ENCODE assay signal across 8 mouse cellular contexts in the genomic region with DNA sequence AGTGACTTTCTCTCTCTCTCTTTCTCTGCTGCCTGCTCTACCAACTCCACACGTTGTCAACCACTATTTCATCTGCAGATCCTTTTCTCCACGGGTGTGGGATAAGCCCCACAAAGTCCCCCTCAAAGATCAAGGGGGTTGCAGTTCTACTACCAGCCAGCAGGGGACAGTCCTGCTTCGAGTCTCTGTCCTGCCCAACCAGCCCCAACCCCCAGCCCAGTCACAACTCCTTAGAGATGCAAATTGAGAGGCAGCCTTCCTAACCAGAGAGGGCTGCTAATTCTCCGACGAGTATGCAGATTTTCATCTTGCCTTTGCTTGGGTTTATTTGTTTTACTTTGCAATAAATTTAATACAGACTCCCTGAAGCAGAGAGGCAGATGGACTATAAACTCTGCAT. TPM values are rescaled to one million over a fixed set of nuclear protein-coding genes. Genes with fewer than 3 reads are reported as not detected.
DNase-seq lines count a peak whose midpoint lies in the region; ATAC-seq lines count a peak whose summit lies in the region.

No protein-coding gene starts in this region.

- no peaks in the 10 kb centered on the region for H3K36me3 ChIP-seq in embryonic facial prominence, embryonic 13.5 days
- no peaks in the 10 kb centered on the region for H3K36me3 ChIP-seq in heart, embryonic 11.5 days (ENCODE audit: control insufficient read depth, insufficient read depth, low read length)
- H3K36me3 ChIP-seq in lung, embryonic 16.5 days (ENCODE audit: control insufficient read depth, insufficient read depth, low read length), result no peaks in the 10 kb centered on the region

- peak; percentile 73 for DNase-seq in adrenal gland, postnatal 10 days
- DNase-seq in kidney, postnatal 4 days, result peak; percentile 79 to 84
- peak; percentile 51 for DNase-seq in ovary, postnatal 14 days (ENCODE audit: low spot score)
- peak; percentile 83 for DNase-seq in thymus, postnatal 0 days (ENCODE audit: low spot score)

- H3K27me3 ChIP-seq in embryonic facial prominence, embryonic 13.5 days, result peaks cover 22% of the 10 kb centered on the region
- H3K27me3 ChIP-seq in heart, embryonic 11.5 days (ENCODE audit: control insufficient read depth, insufficient read depth, low read length), result no peaks in the 10 kb centered on the region
- no peaks in the 10 kb centered on the region for H3K27me3 ChIP-seq in lung, embryonic 16.5 days (ENCODE audit: control insufficient read depth, insufficient read depth, low read depth, low read length)

- H3K4me1 ChIP-seq in embryonic facial prominence, embryonic 13.5 days, result peaks cover 54% of the 10 kb centered on the region
- peaks cover 2% of the 10 kb centered on the region; the same call in 1 of the 2 replicates for H3K4me1 ChIP-seq in heart, embryonic 11.5 days (ENCODE audit: control insufficient read depth, insufficient read depth, low read length)
- H3K4me1 ChIP-seq in lung, embryonic 16.5 days (replicated peaks; ENCODE audit: control insufficient read depth, insufficient read depth, low read length), result peaks cover 6% of the 10 kb centered on the region; the same call in 1 of the 2 replicates

- no peak overlapping the region for H3K4me3 ChIP-seq in embryonic facial prominence, embryonic 13.5 days
- H3K4me3 ChIP-seq in heart, embryonic 11.5 days (ENCODE audit: low read depth, low read length), result no peak overlapping the region
- no peak overlapping the region for H3K4me3 ChIP-seq in lung, embryonic 16.5 days (ENCODE audit: low read length)

- WGBS in embryonic facial prominence, embryonic 13.5 days, result under 1% methylated on average over 5 of the region's 5 CpGs
- WGBS in heart, embryonic 11.5 days (ENCODE audit: insufficient replicate concordance), result 1% methylated on average over 5 of the region's 5 CpGs
- WGBS in lung, embryonic 16.5 days, result 6% methylated on average over 5 of the region's 5 CpGs

- H3K9me3 ChIP-seq in embryonic facial prominence, embryonic 13.5 days, result no peaks in the 10 kb centered on the region
- H3K9me3 ChIP-seq in heart, embryonic 11.5 days (replicated peaks; ENCODE audit: control insufficient read depth, low read length), result no peaks in the 10 kb centered on the region
- H3K9me3 ChIP-seq in lung, embryonic 16.5 days (ENCODE audit: control insufficient read depth, low read length), result no peaks in the 10 kb centered on the region

- peak overlapping the region; percentile 24; the same call in 1 of the 2 replicates for H3K4me2 ChIP-seq in embryonic facial prominence, embryonic 13.5 days
- no peak overlapping the region for H3K4me2 ChIP-seq in heart, embryonic 11.5 days
- H3K4me2 ChIP-seq in lung, embryonic 16.5 days (ENCODE audit: low read depth, low read length), result no peak overlapping the region

- H3K9ac ChIP-seq in embryonic facial prominence, embryonic 13.5 days, result no peak overlapping the region
- H3K9ac ChIP-seq in heart, embryonic 11.5 days (ENCODE audit: low read depth, low read length), result no peak overlapping the region
- H3K9ac ChIP-seq in lung, embryonic 16.5 days (ENCODE audit: low read length), result no peak overlapping the region

- 0 out of 2 replicates have a peak overlapping the region, but pooled peaks have one; percentile 5 for H3K27ac ChIP-seq in embryonic facial prominence, embryonic 13.5 days
- no peak overlapping the region for H3K27ac ChIP-seq in heart, embryonic 11.5 days (ENCODE audit: low read depth, low read length)
- H3K27ac ChIP-seq in lung, embryonic 16.5 days (ENCODE audit: low read length), result no peak overlapping the region

- ATAC-seq in CD4-positive, CD25-positive, alpha-beta regulatory T cell, adult 4 months, result peak; percentile 88
- peak; percentile 69; the same call in 1 of the 2 replicates for ATAC-seq in embryonic facial prominence, embryonic 13.5 days (ENCODE audit: insufficient number of reproducible peaks, insufficient read depth, low FRiP score, low TSS enrichment, low read depth)
- ATAC-seq in heart, embryonic 11.5 days (replicated peaks; ENCODE audit: insufficient number of reproducible peaks, low FRiP score, low TSS enrichment), result 0 out of 2 replicates have a peak, but pooled peaks have one; percentile 52
- 0 out of 2 replicates have a peak, but pooled peaks have one; percentile 31 for ATAC-seq in lung, embryonic 16.5 days (ENCODE audit: low read depth)

RNA-seq across cellular contexts. Expression of a gene that starts 29.9 kb away (rescaled TPM):
- polyA plus RNA-seq in CD4-positive, CD25-positive, alpha-beta regulatory T cell, adult 4 months (2017; shearing (Covaris generic)), result not detected
- 1 to 10 TPM; 3.3 to 6.3 TPM for total RNA-seq in adrenal gland, postnatal 10 days (2021)
- polyA plus RNA-seq in embryonic facial prominence, embryonic 13.5 days (2015; fragmentation: Nextera tagmentation; extraction: Ambion mirVana), result 10.9 and 11.3 TPM in 2 replicates
- polyA plus RNA-seq in heart, embryonic 11.5 days (2014; fragmentation: Nextera tagmentation; extraction: Ambion mirVana), result 5.2 and 6.3 TPM in 2 replicates
- polyA plus RNA-seq in lung, embryonic 16.5 days (2015; fragmentation: Nextera tagmentation; extraction: Ambion mirVana), result 11.7 and 12.8 TPM in 2 replicates
- 0.91 and 1.3 TPM in 2 replicates for polyA plus RNA-seq in thymus, postnatal 0 days (2015; fragmentation: Nextera tagmentation; extraction: Ambion mirVana)

RNA-seq across cellular contexts. Expression of a gene that starts 30.9 kb away (rescaled TPM):
- 1 to 10 TPM; 3.4 to 4.4 TPM for polyA plus RNA-seq in CD4-positive, CD25-positive, alpha-beta regulatory T cell, adult 4 months (2017; shearing (Covaris generic))
- 1 to 10 TPM; 5.8 to 7.3 TPM for total RNA-seq in adrenal gland, postnatal 10 days (2021)
- polyA plus RNA-seq in embryonic facial prominence, embryonic 13.5 days (2015; fragmentation: Nextera tagmentation; extraction: Ambion mirVana), result 14.9 and 17.4 TPM in 2 replicates
- polyA plus RNA-seq in heart, embryonic 11.5 days (2014; fragmentation: Nextera tagmentation; extraction: Ambion mirVana), result 8.2 and 8.7 TPM in 2 replicates
- 13.4 TPM in 2 replicates for polyA plus RNA-seq in lung, embryonic 16.5 days (2015; fragmentation: Nextera tagmentation; extraction: Ambion mirVana)
- 9.5 and 13.2 TPM in 2 replicates for polyA plus RNA-seq in thymus, postnatal 0 days (2015; fragmentation: Nextera tagmentation; extraction: Ambion mirVana)

Comparison
In these comparisons a context has a peak if more than half of its experiments do, and no peak if none do; other contexts are left out.
1. ATAC-seq: peak in every context shown above with its lines; median percentile 88 in CD4-positive, CD25-positive, alpha-beta regulatory T cell, adult 4 months; 69 in embryonic facial prominence, embryonic 13.5 days; 52 in heart, embryonic 11.5 days; 31 in lung, embryonic 16.5 days.